8 mouse cellular contexts compared by ENCODE assay signal in the genomic region with DNA sequence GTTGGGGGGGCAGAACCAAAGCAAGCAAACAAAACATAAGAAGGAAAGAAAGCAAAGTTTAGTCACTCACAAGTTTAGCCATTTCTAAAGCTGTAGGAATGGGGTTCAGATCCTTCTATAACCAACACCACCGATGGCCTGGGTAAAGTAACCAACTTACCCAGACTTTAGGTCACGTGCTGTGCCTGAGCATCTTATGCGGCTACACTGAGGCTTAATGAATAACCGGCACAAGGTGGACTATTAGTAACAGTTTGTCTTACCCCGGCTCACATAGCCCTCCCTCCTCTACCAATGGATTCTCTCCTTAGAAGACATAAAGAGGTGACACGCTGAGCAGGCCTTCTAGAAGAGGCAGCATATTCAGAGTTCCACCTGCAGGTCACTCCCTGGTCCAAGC. TPM values are rescaled to one million over a fixed set of nuclear protein-coding genes. Genes with fewer than 3 reads are reported as not detected.
A peak's percentile ranks its signal among the peaks of the same experiment; 100 is the strongest.
DNase-seq lines count a peak whose midpoint lies in the region; ATAC-seq and TF ChIP-seq lines count a peak whose summit lies in the region.

No protein-coding gene starts in this region.

- no peak for ATAC-seq in G1E (ENCODE audit: extremely low read depth, insufficient number of reproducible peaks, low FRiP score, poor library complexity, severe bottlenecking)
- no peak for ATAC-seq in hindbrain, postnatal 0 days
- no peak for ATAC-seq in liver, embryonic 12.5 days

- peak overlapping the region in 1 of 3 experiments; percentile 67 for H3K4me3 ChIP-seq in CH12.LX (replicated peaks in 1 of 3; ENCODE audit: low read depth in 2 of 3, low read length in 2 of 3, poor library complexity in 1 of 3)
- peak overlapping the region; percentile 78; the same call in 1 of the 2 replicates for H3K4me3 ChIP-seq in G1E (ENCODE audit: low read depth, low read length)
- peak overlapping the region; percentile 100 for H3K4me3 ChIP-seq in hindbrain, postnatal 0 days (ENCODE audit: low read length)
- H3K4me3 ChIP-seq in liver, embryonic 12.5 days = peak overlapping the region; percentile 95
- no peak overlapping the region for H3K4me3 ChIP-seq in thymus, adult 2 months (ENCODE audit: control insufficient read depth, insufficient read depth, low read length)

- peaks cover 27% of the 10 kb centered on the region for H3K79me2 ChIP-seq in CH12.LX (replicated peaks; ENCODE audit: control insufficient read depth, extremely low read depth, insufficient read depth, poor library complexity, severe bottlenecking)

- in situ Hi-C loops in CH12.LX (cut with MboI; ENCODE audit: low pct_ligation_motif_present, low pct_unique_long_range_greater_than_20kb, low sequenced_read_pairs) = no loop called here

- H3K36me3 ChIP-seq in CH12.LX (replicated peaks in 1 of 2; ENCODE audit: control insufficient read depth in 1 of 2, insufficient read depth in 1 of 2, low read length in 1 of 2) = peaks cover 0 to 3% of the 10 kb centered on the region in 2 experiments
- peaks cover 5% of the 10 kb centered on the region for H3K36me3 ChIP-seq in G1E (replicated peaks)
- H3K36me3 ChIP-seq in hindbrain, postnatal 0 days (ENCODE audit: insufficient read depth, low read length) = no peaks in the 10 kb centered on the region
- H3K36me3 ChIP-seq in liver, embryonic 12.5 days = no peaks in the 10 kb centered on the region; the same call in 1 of the 2 replicates
- no peaks in the 10 kb centered on the region for H3K36me3 ChIP-seq in thymus, adult 2 months (ENCODE audit: control insufficient read depth, insufficient read depth, low read length)

- intact Hi-C loops in left cerebral cortex, postnatal 25 days (cut with DNase I) = no loop called here

- no peak for TF ChIP-seq POLR2A in CH12.LX (IDR thresholded peaks at IDR 0.05; ENCODE audit: low read depth, low read length)
- TF ChIP-seq POLR2A in thymus, adult 2 months (IDR thresholded peaks at IDR 0.05; ENCODE audit: control insufficient read depth, extremely low read depth, insufficient read depth, low read length, poor library complexity) = no peak

- DNase-seq in CH12.LX (ENCODE audit: extremely low read depth) (no peak), G1E (ENCODE audit: low spot score) (no peak)
- DNase-seq in hindbrain, postnatal 0 days (ENCODE audit: low spot score) = no peak
- DNase-seq in right cerebral cortex, adult 18-20 months = no peak
- no peak for DNase-seq in thymus, adult 2 months
- DNase-seq in left cerebral cortex, postnatal 25 days (ENCODE audit: low spot score in 2 of 2) = no peak
- DNase-seq in urinary bladder, postnatal 25 days (ENCODE audit: low spot score) = no peak

- dilution Hi-C loops in CH12.LX (cut with MboI; ENCODE audit: extremely low pct_ligation_motif_present, extremely low pct_unique_long_range_greater_than_20kb, low sequenced_read_pairs) = no loop called here

- WGBS in hindbrain, postnatal 0 days = 29% methylated on average over 6 of the region's 6 CpGs
- WGBS in liver, embryonic 12.5 days (ENCODE audit: insufficient replicate concordance) = 54% methylated on average over 6 of the region's 6 CpGs
- WGBS in thymus, adult 2 months = 88% methylated on average over 6 of the region's 6 CpGs

- peaks cover 3% of the 10 kb centered on the region for H3K9me3 ChIP-seq in CH12.LX (replicated peaks; ENCODE audit: low read length)
- H3K9me3 ChIP-seq in G1E (replicated peaks) = no peaks in the 10 kb centered on the region; the same call in 1 of the 2 replicates
- H3K9me3 ChIP-seq in hindbrain, postnatal 0 days (ENCODE audit: low read length) = no peaks in the 10 kb centered on the region
- no peaks in the 10 kb centered on the region for H3K9me3 ChIP-seq in liver, embryonic 12.5 days (replicated peaks)

- no peak for TF ChIP-seq CTCF in CH12.LX (conservative IDR thresholded peaks at IDR 0.05 in 1 of 2, IDR thresholded peaks at IDR 0.05 in 1 of 2; ENCODE audit: low read depth in 2 of 2, low read length in 2 of 2)
- TF ChIP-seq CTCF in G1E (IDR thresholded peaks at IDR 0.05; ENCODE audit: low read depth, low read length) = no peak
- TF ChIP-seq CTCF in hindbrain, postnatal 0 days (IDR thresholded peaks at IDR 0.05; ENCODE audit: low read depth) = no peak
- TF ChIP-seq CTCF in thymus, adult 2 months (IDR thresholded peaks at IDR 0.05; ENCODE audit: borderline replicate concordance, control insufficient read depth, extremely low read depth, insufficient read depth, low read length, poor library complexity) = no peak

- H3K4me2 ChIP-seq in CH12.LX (ENCODE audit: insufficient read depth, low read depth, poor library complexity, severe bottlenecking) = peak overlapping the region; percentile 76
- peak overlapping the region; percentile 84 for H3K4me2 ChIP-seq in hindbrain, postnatal 0 days (ENCODE audit: low read depth, low read length)
- H3K4me2 ChIP-seq in liver, embryonic 12.5 days = peak overlapping the region; percentile 86

- H3K27me3 ChIP-seq in CH12.LX (replicated peaks) = no peaks in the 10 kb centered on the region
- peaks cover 29% of the 10 kb centered on the region for H3K27me3 ChIP-seq in G1E (ENCODE audit: insufficient read depth, low read length)
- H3K27me3 ChIP-seq in hindbrain, postnatal 0 days (ENCODE audit: insufficient read depth, low read length) = no peaks in the 10 kb centered on the region
- H3K27me3 ChIP-seq in liver, embryonic 12.5 days (replicated peaks) = peaks cover 25% of the 10 kb centered on the region
- no peaks in the 10 kb centered on the region for H3K27me3 ChIP-seq in thymus, adult 2 months (ENCODE audit: control insufficient read depth, insufficient read depth, low read length)

- H3K4me1 ChIP-seq in CH12.LX (ENCODE audit: control insufficient read depth in 1 of 2, insufficient read depth in 2 of 2) = peaks cover 5 to 26% of the 10 kb centered on the region in 2 experiments; a peak in 3 of 4 replicates
- peaks cover 43% of the 10 kb centered on the region for H3K4me1 ChIP-seq in G1E (ENCODE audit: insufficient read depth, low read depth, low read length)
- peaks cover 20% of the 10 kb centered on the region for H3K4me1 ChIP-seq in hindbrain, postnatal 0 days (ENCODE audit: insufficient read depth, low read length)
- H3K4me1 ChIP-seq in liver, embryonic 12.5 days = peaks cover 36% of the 10 kb centered on the region
- H3K4me1 ChIP-seq in thymus, adult 2 months (replicated peaks; ENCODE audit: control insufficient read depth, insufficient read depth, low read length) = peaks cover 19% of the 10 kb centered on the region

- H3K9ac ChIP-seq in CH12.LX (ENCODE audit: insufficient read depth, low read depth) = peak overlapping the region; percentile 47; the same call in 1 of the 2 replicates
- H3K9ac ChIP-seq in hindbrain, postnatal 0 days (replicated peaks; ENCODE audit: low read length) = peak overlapping the region; percentile 100
- peak overlapping the region; percentile 99; the same call in 1 of the 2 replicates for H3K9ac ChIP-seq in liver, embryonic 12.5 days

- H3K27ac ChIP-seq in CH12.LX (ENCODE audit: insufficient read depth, low read depth) = no peak overlapping the region
- peak overlapping the region; percentile 99 for H3K27ac ChIP-seq in hindbrain, postnatal 0 days
- no peak overlapping the region for H3K27ac ChIP-seq in liver, embryonic 12.5 days
- no peak overlapping the region for H3K27ac ChIP-seq in thymus, adult 2 months (ENCODE audit: control insufficient read depth, insufficient read depth, low read length)

- TF ChIP-seq EP300 in CH12.LX (IDR thresholded peaks at IDR 0.05; ENCODE audit: low read length) = no peak

- TF ChIP-seq RAD21 in CH12.LX (IDR thresholded peaks at IDR 0.05; ENCODE audit: low read depth, low read length) = no peak

TF ChIP-seq in CH12.LX, 34 proteins besides CTCF, POLR2A, EP300 and RAD21 (continues in another document):
- no peak for TF ChIP-seq IRF4 (IDR thresholded peaks at IDR 0.05; ENCODE audit: low read depth, low read length)
- no peak for TF ChIP-seq UBTF (IDR thresholded peaks at IDR 0.05; ENCODE audit: low read depth, low read length)
- no peak for TF ChIP-seq MAZ (IDR thresholded peaks at IDR 0.05; ENCODE audit: low read depth, low read length)
- TF ChIP-seq CHD1 (IDR thresholded peaks at IDR 0.05; ENCODE audit: low read depth, low read length) = no peak
- TF ChIP-seq USF1 (IDR thresholded peaks at IDR 0.05; ENCODE audit: low read depth, low read length) = no peak
- TF ChIP-seq TBP (conservative IDR thresholded peaks at IDR 0.05; ENCODE audit: low read depth, low read length) = no peak
- no peak for TF ChIP-seq MAFK (IDR thresholded peaks at IDR 0.05; ENCODE audit: insufficient replicate concordance, low read length)
- TF ChIP-seq POLR2AphosphoS2 (IDR thresholded peaks at IDR 0.05; ENCODE audit: low read depth, low read length) = no peak
- TF ChIP-seq NRF1 (IDR thresholded peaks at IDR 0.05; ENCODE audit: low read depth, low read length) = no peak
- TF ChIP-seq GABPA (IDR thresholded peaks at IDR 0.05; ENCODE audit: insufficient replicate concordance, low read depth, low read length) = no peak
- TF ChIP-seq SMC3 (IDR thresholded peaks at IDR 0.05; ENCODE audit: low read depth, low read length) = no peak
- no peak for TF ChIP-seq ZC3H11A (IDR thresholded peaks at IDR 0.05; ENCODE audit: low read depth, low read length)
- no peak for TF ChIP-seq MYC (IDR thresholded peaks at IDR 0.05; ENCODE audit: low read depth, low read length)

RNA-seq across cellular contexts. Expression of gene Mark3, which starts 1.0 kb away (rescaled TPM):
- total RNA-seq in CH12.LX (2012; rRNA removed) (40.2 and 43.7 TPM in 2 replicates), CH12.LX (2014; rRNA removed) (51.2 and 58.7 TPM in 2 replicates), G1E (2014; fragmentation: Nextera tagmentation) (223 and 248 TPM in 2 replicates), G1E (2017) (142 and 145 TPM in 2 replicates)
- polyA plus RNA-seq in CH12.LX (2012; ENCODE audit: insufficient read length, low read depth) (34.3 and 40.7 TPM in 2 replicates), G1E (2012) (21.3 and 23.3 TPM in 2 replicates)
- total RNA-seq in hindbrain, postnatal 0 days (2014; rRNA removed) = 116 and 128 TPM in 2 replicates
- polyA plus RNA-seq in hindbrain, postnatal 0 days (2015; fragmentation: Nextera tagmentation; extraction: Ambion mirVana) = 38.4 and 41.0 TPM in 2 replicates
- 32.9 and 35.2 TPM in 2 replicates for polyA plus RNA-seq in liver, embryonic 12.5 days (2016; fragmentation: Nextera tagmentation; extraction: Ambion mirVana)
- 45.9 and 47.7 TPM in 2 replicates for polyA plus RNA-seq in thymus, adult 2 months (2012; rRNA removed)
- 100 to 1,000 TPM; 107 to 109 TPM for total RNA-seq in left cerebral cortex, postnatal 25 days (2021)

RNA-seq across cellular contexts. Expression of gene Eif5, which starts 35.5 kb away (rescaled TPM):
- total RNA-seq in CH12.LX (2012; rRNA removed) (118 and 129 TPM in 2 replicates), CH12.LX (2014; rRNA removed) (156 and 182 TPM in 2 replicates), G1E (2014; fragmentation: Nextera tagmentation) (512 and 637 TPM in 2 replicates), G1E (2017) (260 and 285 TPM in 2 replicates)
- polyA plus RNA-seq in CH12.LX (2012; ENCODE audit: insufficient read length, low read depth) (282 and 284 TPM in 2 replicates), G1E (2012) (107 and 121 TPM in 2 replicates)
- 197 and 343 TPM in 2 replicates for total RNA-seq in hindbrain, postnatal 0 days (2014; rRNA removed)
- polyA plus RNA-seq in hindbrain, postnatal 0 days (2015; fragmentation: Nextera tagmentation; extraction: Ambion mirVana) = 576 and 621 TPM in 2 replicates
- polyA plus RNA-seq in liver, embryonic 12.5 days (2016; fragmentation: Nextera tagmentation; extraction: Ambion mirVana) = 664 and 670 TPM in 2 replicates
- polyA plus RNA-seq in thymus, adult 2 months (2012; rRNA removed) = 88.0 and 124 TPM in 2 replicates
- total RNA-seq in left cerebral cortex, postnatal 25 days (2021) = 100 to 1,000 TPM; 243 to 251 TPM

Comparison
In these comparisons a context has a peak if more than half of its experiments do, and no peak if none do; other contexts are left out.
1. H3K9ac ChIP-seq: peak in every context shown above with its lines; median percentile 100 in hindbrain, postnatal 0 days; 99 in liver, embryonic 12.5 days; 47 in CH12.LX.